In genomic region chr15:8443926-8444889, GRCm38 (mm10) we compare ENCODE assay signal across 8 mouse cellular contexts. TPM values are rescaled to one million over a fixed set of nuclear protein-coding genes. Genes with fewer than 3 reads are reported as not detected.
DNase-seq lines count a peak whose midpoint lies in the region; ATAC-seq and TF ChIP-seq lines count a peak whose summit lies in the region.

TSS of gene Nipbl (minus strand) at chr15:8444463.

- peak; percentile 94 for DNase-seq in ES-CJ7 (ENCODE audit: low read depth, low spot score)
- peak; percentile 85 for DNase-seq in cerebellum, adult 11 months
- peak; percentile 97 for DNase-seq in forebrain, embryonic 14.5 days (ENCODE audit: low spot score)
- DNase-seq in heart, postnatal 14 days = peak; percentile 91 to 92
- DNase-seq in layer of hippocampus, adult 11-12 months (ENCODE audit: low spot score) = peak; percentile 90
- DNase-seq in liver, postnatal 0 days = peak; percentile 93
- peak; percentile 93 for DNase-seq in telencephalon, adult 2 months (ENCODE audit: low read depth, low spot score)

- no peaks in the 10 kb centered on the region for H3K27me3 ChIP-seq in forebrain, embryonic 14.5 days (replicated peaks; ENCODE audit: control insufficient read depth, insufficient read depth, low read length)
- no peaks in the 10 kb centered on the region for H3K27me3 ChIP-seq in liver, postnatal 0 days (ENCODE audit: insufficient read depth, low read length)
- H3K27me3 ChIP-seq in neural tube, embryonic 13.5 days = no peaks in the 10 kb centered on the region

- peak within 1 kb of the TSS; percentile 98 for H3K9ac ChIP-seq in forebrain, embryonic 14.5 days (ENCODE audit: low read length)
- H3K9ac ChIP-seq in liver, postnatal 0 days (replicated peaks) = peak within 1 kb of the TSS; percentile 99
- peak within 1 kb of the TSS; percentile 98 for H3K9ac ChIP-seq in neural tube, embryonic 13.5 days

- peak; percentile 89 for ATAC-seq in forebrain, embryonic 14.5 days
- ATAC-seq in liver, postnatal 0 days = peak; percentile 80
- peak; percentile 91 for ATAC-seq in neural tube, embryonic 13.5 days (ENCODE audit: low read depth)

- no peak for TF ChIP-seq EP300 in liver, postnatal 0 days (IDR thresholded peaks at IDR 0.05; ENCODE audit: low read depth)

- WGBS in forebrain, embryonic 14.5 days = under 1% methylated on average over 82 of the region's 102 CpGs
- under 1% methylated on average over 66 of the region's 102 CpGs for WGBS in liver, postnatal 0 days (ENCODE audit: insufficient replicate concordance)
- under 1% methylated on average over 83 of the region's 102 CpGs for WGBS in neural tube, embryonic 13.5 days

- TF ChIP-seq CTCF in liver, postnatal 0 days (IDR thresholded peaks at IDR 0.05; ENCODE audit: low read depth) = peak; percentile 19

- peak within 1 kb of the TSS; percentile 95 for H3K4me3 ChIP-seq in forebrain, embryonic 14.5 days (ENCODE audit: low read depth, low read length)
- peak within 1 kb of the TSS; percentile 93 for H3K4me3 ChIP-seq in liver, postnatal 0 days (ENCODE audit: low read depth, low read length)
- peak within 1 kb of the TSS; percentile 97 for H3K4me3 ChIP-seq in neural tube, embryonic 13.5 days

- intact Hi-C loops in heart, postnatal 14 days (cut with DNase I) = loop anchor here (5.0 kb wide), 1 partner anchor 62 kb away; no protein-coding TSS in a partner anchor

- peaks cover 25% of the 10 kb centered on the region for H3K4me1 ChIP-seq in forebrain, embryonic 14.5 days (ENCODE audit: control insufficient read depth, insufficient read depth, low read length)
- peaks cover 8% of the 10 kb centered on the region for H3K4me1 ChIP-seq in liver, postnatal 0 days (ENCODE audit: insufficient read depth)
- peaks cover 42% of the 10 kb centered on the region for H3K4me1 ChIP-seq in neural tube, embryonic 13.5 days (replicated peaks)

- H3K36me3 ChIP-seq in forebrain, embryonic 14.5 days (ENCODE audit: control insufficient read depth, insufficient read depth, low read length) = no peaks in the 10 kb centered on the region
- H3K36me3 ChIP-seq in liver, postnatal 0 days (replicated peaks; ENCODE audit: insufficient read depth, low read length) = no peaks in the 10 kb centered on the region
- H3K36me3 ChIP-seq in neural tube, embryonic 13.5 days = no peaks in the 10 kb centered on the region

- peak within 1 kb of the TSS; percentile 94 for H3K4me2 ChIP-seq in forebrain, embryonic 14.5 days (ENCODE audit: low read length)
- peak within 1 kb of the TSS; percentile 90 for H3K4me2 ChIP-seq in liver, postnatal 0 days (ENCODE audit: low read depth, low read length)
- peak within 1 kb of the TSS; percentile 97 for H3K4me2 ChIP-seq in neural tube, embryonic 13.5 days

- H3K27ac ChIP-seq in forebrain, embryonic 14.5 days (ENCODE audit: low read depth, low read length) = peak within 1 kb of the TSS; percentile 99
- H3K27ac ChIP-seq in liver, postnatal 0 days (ENCODE audit: low read depth) = peak within 1 kb of the TSS; percentile 100
- peak within 1 kb of the TSS; percentile 100 for H3K27ac ChIP-seq in neural tube, embryonic 13.5 days (replicated peaks)

- H3K9me3 ChIP-seq in forebrain, embryonic 14.5 days (replicated peaks; ENCODE audit: control insufficient read depth, low read length) = no peaks in the 10 kb centered on the region
- no peaks in the 10 kb centered on the region for H3K9me3 ChIP-seq in liver, postnatal 0 days (ENCODE audit: low read length)
- H3K9me3 ChIP-seq in neural tube, embryonic 13.5 days = no peaks in the 10 kb centered on the region

RNA-seq across cellular contexts. Expression of gene Nipbl, which starts in this region (rescaled TPM):
- 15.3 and 18.4 TPM in 2 replicates for polyA plus RNA-seq in forebrain, embryonic 14.5 days (2014; fragmentation: Nextera tagmentation; extraction: Ambion mirVana)
- 10 to 100 TPM; 32.6 to 32.7 TPM for total RNA-seq in heart, postnatal 14 days (2021)
- polyA plus RNA-seq in liver, postnatal 0 days (2015; fragmentation: Nextera tagmentation; extraction: Ambion mirVana) = 5.7 and 5.8 TPM in 2 replicates
- 17.0 and 18.1 TPM in 2 replicates for polyA plus RNA-seq in neural tube, embryonic 13.5 days (2015; fragmentation: Nextera tagmentation; extraction: Ambion mirVana)

Comparison
In these comparisons a context has a peak if more than half of its experiments do, and no peak if none do; other contexts are left out.
1. Peak in every context shown above with its lines: DNase-seq, ATAC-seq, H3K4me3 ChIP-seq and H3K27ac ChIP-seq.